Mouse (Mus musculus): ENCODE data around the gene Fbxl21.

DNA sequence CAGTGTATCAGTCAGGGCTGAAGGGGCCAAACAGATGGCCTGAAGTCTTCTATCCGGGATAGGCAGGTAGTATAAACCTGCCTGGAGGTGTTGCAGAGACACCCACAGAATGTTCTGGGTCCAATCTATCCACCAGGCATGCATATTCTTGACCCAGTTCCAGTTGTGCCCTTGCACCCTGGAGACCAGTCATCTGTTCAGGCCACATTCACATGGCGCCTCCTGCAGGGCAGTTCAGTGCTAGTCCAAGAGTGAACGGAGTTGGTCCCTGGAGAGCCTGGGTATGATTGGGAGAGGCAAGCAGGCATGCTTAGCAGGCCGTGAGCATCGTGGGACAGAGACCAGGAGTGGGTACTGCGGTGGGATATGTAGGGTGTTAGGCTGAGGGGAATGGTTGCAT, 44.2 kb upstream of the Fbxl21 start:
- no peak for TF ChIP-seq POLR2A (IDR thresholded peaks at IDR 0.05; ENCODE audit: insufficient read length, low read depth)
- no peak for TF ChIP-seq TCF12 (IDR thresholded peaks at IDR 0.05; ENCODE audit: insufficient read depth, poor library complexity, severe bottlenecking)
- TF ChIP-seq E2F4 (IDR thresholded peaks at IDR 0.05; ENCODE audit: insufficient read depth) = no peak
- TF ChIP-seq REST (IDR thresholded peaks at IDR 0.05; ENCODE audit: insufficient read depth, insufficient read length) = no peak
- no peak for TF ChIP-seq MYOD1 (IDR thresholded peaks at IDR 0.05; ENCODE audit: control insufficient read depth in 1 of 3, insufficient read length in 2 of 3, low read depth in 2 of 3)
- no peak for TF ChIP-seq CEBPB (IDR thresholded peaks at IDR 0.05; ENCODE audit: insufficient read depth, poor library complexity, severe bottlenecking)
- TF ChIP-seq POLR2AphosphoS2 (IDR thresholded peaks at IDR 0.05; ENCODE audit: insufficient read length, low read depth) = no peak
- TF ChIP-seq USF1 (IDR thresholded peaks at IDR 0.05; ENCODE audit: low read depth) = no peak

Data from myocyte (in vitro differentiated cells).